Mouse (Mus musculus) brain, embryonic 14.5 days (tissue): ENCODE results near the gene Galnt2.

Experiments
- CTCF ChIP-seq: fragments of 200-500 bp; IDR thresholded peaks from 2 replicates; pipeline ENCODE4 v1.5.1; 2012; ENCODE audit warnings: inconsistent platforms, mild to moderate bottlenecking, moderate library complexity, borderline replicate concordance; ENCODE audit not compliant: insufficient read depth, insufficient read length; ENCODE audit errors: extremely low read depth
- POLR2A ChIP-seq: fragments of 200-500 bp; IDR thresholded peaks from 2 replicates; pipeline ENCODE4 v1.6.1; 2012; ENCODE audit warnings: mild to moderate bottlenecking, inconsistent platforms, borderline replicate concordance; ENCODE audit not compliant: poor library complexity, insufficient read depth, insufficient read length, severe bottlenecking; ENCODE audit errors: extremely low read depth

DNA sequence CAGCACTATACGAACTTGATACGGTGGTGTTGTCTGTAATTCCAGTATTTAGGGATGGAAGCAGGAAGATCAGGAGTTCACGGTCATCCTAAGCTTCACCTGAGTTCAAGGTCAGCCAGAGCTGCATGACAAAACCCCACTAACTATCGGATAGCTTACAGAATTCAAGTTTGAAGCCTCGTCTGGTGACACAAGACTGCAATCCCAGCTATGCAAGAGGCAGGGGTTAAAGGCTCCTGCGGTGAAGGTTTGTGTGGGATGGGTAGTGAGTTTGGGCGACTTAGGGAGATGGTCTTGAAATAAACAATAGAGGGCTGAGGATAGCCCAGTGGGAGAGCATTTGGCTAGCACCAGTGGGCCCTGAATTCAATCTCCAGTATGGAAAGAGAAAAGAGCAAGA, 33.0 kb upstream of the Galnt2 start:
- TF ChIP-seq CTCF = no peak
- TF ChIP-seq POLR2A = no peak
